Mouse (Mus musculus) C2C12 (cell line): ENCODE results near the gene Hdac4.

Source experiments
- CTCF ChIP-seq: IDR thresholded peaks from one replicate; pipeline ENCODE4 v1.5.1; 2011; ENCODE audit not compliant: control insufficient read depth, insufficient read depth, insufficient read length
- MAX ChIP-seq: IDR thresholded peaks from one replicate; pipeline ENCODE4 v1.6.1; 2011; ENCODE audit warnings: mild to moderate bottlenecking, control low read depth
- MYOD1 ChIP-seq: IDR thresholded peaks from one replicate; pipeline ENCODE4 v1.6.1; 2011; ENCODE audit warnings: low read depth; ENCODE audit not compliant: control insufficient read depth, insufficient read length
- MYOG ChIP-seq: IDR thresholded peaks from one replicate; pipeline ENCODE4 v1.6.1; 2011; ENCODE audit not compliant: control insufficient read depth, insufficient read length; ENCODE audit errors: extremely low read depth
- USF1 ChIP-seq: IDR thresholded peaks from one replicate; pipeline ENCODE4 v1.6.1; 2011; ENCODE audit warnings: low read depth, mild to moderate bottlenecking, control low read depth, moderate library complexity

GRCm38 (mm10) chr1:91967041-91967440 is 228.5 kb downstream of the Hdac4 start:
- no peak for TF ChIP-seq USF1
- no peak for TF ChIP-seq CTCF
- TF ChIP-seq MAX = no peak
- TF ChIP-seq MYOG = no peak
- no peak for TF ChIP-seq MYOD1
